Mouse (Mus musculus) MEL (cell line): ENCODE data around the gene Vamp2.

Experiments used
- CHD1 ChIP-seq: IDR thresholded peaks from 2 replicates; pipeline ENCODE4 v1.6.1; 2012; ENCODE audit warnings: low read depth, mild to moderate bottlenecking, inconsistent platforms, low read length, improper control_type of control experiment
- CTCF ChIP-seq, 3 experiments: IDR thresholded peaks in 2 of 3; conservative IDR thresholded peaks in 1 of 3; 2 replicates each; pipeline ENCODE4 v1.5.1; 2011 to 2012; ENCODE audit warnings: low read length in 3 of 3, low read depth in 2 of 3, mild to moderate bottlenecking in 2 of 3, improper control_type of control experiment in 1 of 3, inconsistent platforms in 1 of 3, mixed read lengths in 1 of 3, moderate library complexity in 1 of 3; ENCODE audit not compliant: control insufficient read depth in 1 of 3, insufficient read depth in 1 of 3, poor library complexity in 1 of 3, severe bottlenecking in 1 of 3
- E2F4 ChIP-seq: IDR thresholded peaks from 2 replicates; pipeline ENCODE4 v1.6.1; 2011; ENCODE audit warnings: low read depth, low read length, improper control_type of control experiment, borderline replicate concordance
- EP300 ChIP-seq, 2 experiments: IDR thresholded peaks; 2 replicates each; pipeline ENCODE4 v1.6.1; 2011; ENCODE audit warnings: improper control_type of control experiment in 2 of 2, low read length in 2 of 2, low read depth in 1 of 2, mild to moderate bottlenecking in 1 of 2
- ETS1 ChIP-seq: IDR thresholded peaks from 2 replicates; pipeline ENCODE4 v1.6.1; 2012; ENCODE audit warnings: low read depth, mild to moderate bottlenecking, inconsistent platforms, low read length, improper control_type of control experiment, moderate library complexity
- MEF2A ChIP-seq: IDR thresholded peaks from 2 replicates; pipeline ENCODE4 v1.6.1; 2014; ENCODE audit warnings: low read depth, mild to moderate bottlenecking, inconsistent platforms, low read length, improper control_type of control experiment; ENCODE audit not compliant: poor library complexity, insufficient replicate concordance, severe bottlenecking; ENCODE audit errors: extremely low read depth
- POLR2A ChIP-seq, 2 experiments: IDR thresholded peaks; 2 replicates each; pipeline ENCODE4 v1.6.1; 2011 to 2012; ENCODE audit warnings: low read length in 2 of 2, mild to moderate bottlenecking in 2 of 2, control low read depth in 1 of 2, improper control_type of control experiment in 1 of 2, low read depth in 1 of 2, moderate library complexity in 1 of 2; ENCODE audit not compliant: control insufficient read depth in 1 of 2, insufficient read depth in 1 of 2, poor library complexity in 1 of 2
- SIN3A ChIP-seq: IDR thresholded peaks from 2 replicates; pipeline ENCODE4 v1.6.1; 2012; ENCODE audit warnings: low read length, improper control_type of control experiment, inconsistent platforms
- UBTF ChIP-seq: IDR thresholded peaks from 2 replicates; pipeline ENCODE4 v1.6.1; 2012; ENCODE audit warnings: low read depth, mild to moderate bottlenecking, inconsistent platforms, low read length, improper control_type of control experiment, moderate library complexity, borderline replicate concordance; ENCODE audit not compliant: insufficient read depth
- ZMIZ1 ChIP-seq: IDR thresholded peaks from 2 replicates; pipeline ENCODE4 v1.6.1; 2012; ENCODE audit warnings: low read depth, mild to moderate bottlenecking, inconsistent platforms, low read length, improper control_type of control experiment, moderate library complexity
- ZNF384 ChIP-seq: IDR thresholded peaks from 2 replicates; pipeline ENCODE4 v1.6.1; 2012; ENCODE audit warnings: low read depth, mild to moderate bottlenecking, inconsistent platforms, low read length, improper control_type of control experiment

DNA sequence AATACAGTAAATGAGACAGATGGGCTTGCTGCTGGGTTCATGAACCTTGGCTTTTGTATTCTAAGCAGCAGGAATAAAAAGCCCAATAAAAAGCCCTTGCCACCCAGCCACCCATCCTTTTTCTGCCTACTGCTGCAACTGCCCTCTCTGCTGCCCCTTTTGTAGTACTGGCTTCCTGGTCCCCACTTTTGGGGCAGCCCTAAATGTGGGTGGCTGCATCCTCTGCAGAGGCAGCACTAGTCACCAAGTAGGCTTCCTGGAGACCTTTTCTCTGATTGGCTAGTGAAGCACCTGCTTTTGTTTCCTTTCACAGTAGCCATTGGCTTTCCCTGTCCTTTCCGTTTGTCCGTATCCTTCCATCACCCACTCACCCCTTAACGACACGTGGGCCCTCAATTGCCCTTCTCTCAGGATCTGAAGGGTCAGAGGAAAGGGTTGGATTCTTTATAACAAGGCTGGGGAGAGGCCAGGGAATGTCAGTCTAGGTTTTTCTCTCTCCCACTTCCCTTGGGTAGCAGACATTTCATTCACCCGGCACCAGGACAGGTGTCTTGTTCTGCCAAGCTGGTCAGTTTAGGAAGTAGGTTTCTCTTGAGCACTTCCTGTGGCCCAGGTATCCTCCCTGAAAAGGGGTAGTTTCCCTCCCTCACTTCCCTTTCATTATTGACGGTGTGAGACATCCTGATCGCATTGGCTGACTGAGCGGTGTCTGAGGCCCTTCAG, 9.9 kb downstream of the Vamp2 start:
- TF ChIP-seq ETS1 = no peak
- TF ChIP-seq POLR2A (IDR thresholded peaks at IDR 0.05; ENCODE audit: control insufficient read depth in 1 of 2, insufficient read depth in 1 of 2, low read depth in 1 of 2, low read length in 2 of 2, poor library complexity in 1 of 2) = no peak; a peak in 1 of 4 replicates
- no peak for TF ChIP-seq CTCF (IDR thresholded peaks at IDR 0.05 in 2 of 3, conservative IDR thresholded peaks at IDR 0.05 in 1 of 3; ENCODE audit: control insufficient read depth in 1 of 3, insufficient read depth in 1 of 3, low read depth in 2 of 3, low read length in 3 of 3, poor library complexity in 1 of 3, severe bottlenecking in 1 of 3)
- no peak for TF ChIP-seq CHD1
- TF ChIP-seq MEF2A = no peak
- TF ChIP-seq EP300 (IDR thresholded peaks at IDR 0.05; ENCODE audit: low read depth in 1 of 2, low read length in 2 of 2) = no peak
- TF ChIP-seq E2F4 = no peak
- TF ChIP-seq ZMIZ1 = no peak
- TF ChIP-seq UBTF = 0 out of 2 replicates have a peak, but pooled peaks have one; percentile 15
- no peak for TF ChIP-seq ZNF384
- no peak for TF ChIP-seq SIN3A
